Mouse (Mus musculus) heart, embryonic 12.5 days (tissue): ENCODE data around the gene Kdm4c. TPM values are rescaled to one million over a fixed set of nuclear protein-coding genes. Genes with fewer than 3 reads are reported as not detected.
"Not testable (repeated sequence)": the region's sequence is repeated elsewhere in the genome, so short reads cannot be mapped to it uniquely, and the experiment has no call there.

ENCODE experiments used
- ATAC-seq: fragments of 200-750 bp; cut with Nextera tagmentation; 2 replicates; pipeline ENCODE4 v1.8.0; 2017; ENCODE audit warnings: moderate TSS enrichment, moderate library complexity; ENCODE audit not compliant: insufficient number of reproducible peaks, low FRiP score
- H3K27ac ChIP-seq: fragments of 300-500 bp; sonication (generic); 2 replicates; pipeline ENCODE4 v1.5.1; 2016; ENCODE audit warnings: mild to moderate bottlenecking, moderate library complexity; ENCODE audit not compliant: poor library complexity, severe bottlenecking
- H3K27me3 ChIP-seq: fragments of 300-500 bp; sonication (generic); replicated peaks from 2 replicates; pipeline ENCODE4 v1.6.1; 2016; ENCODE audit warnings: mild to moderate bottlenecking, moderate library complexity
- H3K36me3 ChIP-seq: fragments of 300-500 bp; sonication (generic); 2 replicates; pipeline ENCODE4 v1.6.1; 2016; ENCODE audit warnings: mild to moderate bottlenecking, moderate library complexity
- H3K4me1 ChIP-seq: fragments of 300-500 bp; sonication (generic); replicated peaks from 2 replicates; pipeline ENCODE4 v1.6.1; 2016; ENCODE audit warnings: mild to moderate bottlenecking
- H3K4me2 ChIP-seq: fragments of 300-500 bp; sonication (generic); 2 replicates; pipeline ENCODE4 v1.6.1; 2016; ENCODE audit warnings: mild to moderate bottlenecking, moderate library complexity
- H3K4me3 ChIP-seq: fragments of 300-500 bp; sonication (generic); 2 replicates; pipeline ENCODE4 v1.5.1; 2016; ENCODE audit warnings: mild to moderate bottlenecking
- H3K9ac ChIP-seq: fragments of 300-500 bp; sonication (generic); 2 replicates; pipeline ENCODE4 v1.6.1; 2016; ENCODE audit warnings: mild to moderate bottlenecking, moderate library complexity
- H3K9me3 ChIP-seq: fragments of 300-500 bp; sonication (generic); replicated peaks from 2 replicates; pipeline ENCODE4 v1.6.1; 2016; ENCODE audit warnings: mild to moderate bottlenecking, moderate library complexity
- WGBS: fragments of 180-500 bp; shearing (Covaris S2); methylation state at CpG from one replicate; pipeline ENCODE4 v1.1.7; 2016; 5-methylcytosine and 5-hydroxymethylcytosine counted together
- polyA plus RNA-seq: library from polyadenylated mRNA; unstranded; fragments of >200 nt; fragmentation: Nextera tagmentation; extraction: Ambion mirVana; gene quantifications from 2 replicates; pipeline ENCODE4 v1.2.1, GENCODE M21; 2016

Kdm4c gene
- 13.5 and 13.8 TPM in 2 replicates for polyA plus RNA-seq

DNA sequence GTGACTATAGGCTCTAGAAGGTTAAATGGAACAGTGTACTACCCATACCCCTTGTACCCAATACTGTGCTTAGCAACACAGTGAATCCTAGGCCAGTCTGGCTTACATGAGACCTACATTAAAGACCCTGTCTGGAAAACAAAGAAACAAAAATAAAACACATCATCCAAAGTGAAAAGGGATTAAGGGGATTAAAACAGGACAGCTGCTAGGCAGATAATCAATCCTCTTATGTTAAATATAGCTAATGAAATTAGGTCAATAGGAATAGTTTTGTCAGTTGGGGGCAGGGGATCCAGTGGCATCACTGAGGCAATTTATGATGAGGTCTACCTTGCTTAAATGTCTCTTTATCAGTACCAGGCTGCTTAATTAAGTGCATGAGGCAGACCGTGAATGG is at the start of gene Kdm4c:
Kdm4c (plus strand) TSS at position 322 of the 400 bp plus-strand sequence.
- H3K4me3 ChIP-seq: no peak within 1 kb of the TSS
- H3K4me2 ChIP-seq: no peak within 1 kb of the TSS
- no peaks in the 10 kb centered on the region for H3K4me1 ChIP-seq
- no peak within 1 kb of the TSS for H3K27ac ChIP-seq
- H3K36me3 ChIP-seq: no peaks in the 10 kb centered on the region
- no peaks in the 10 kb centered on the region for H3K9me3 ChIP-seq
- no peaks in the 10 kb centered on the region for H3K27me3 ChIP-seq
- no peak within 1 kb of the TSS for H3K9ac ChIP-seq
- WGBS: 79% methylated on average over 1 of the region's 1 CpGs
- no peak for ATAC-seq

DNA sequence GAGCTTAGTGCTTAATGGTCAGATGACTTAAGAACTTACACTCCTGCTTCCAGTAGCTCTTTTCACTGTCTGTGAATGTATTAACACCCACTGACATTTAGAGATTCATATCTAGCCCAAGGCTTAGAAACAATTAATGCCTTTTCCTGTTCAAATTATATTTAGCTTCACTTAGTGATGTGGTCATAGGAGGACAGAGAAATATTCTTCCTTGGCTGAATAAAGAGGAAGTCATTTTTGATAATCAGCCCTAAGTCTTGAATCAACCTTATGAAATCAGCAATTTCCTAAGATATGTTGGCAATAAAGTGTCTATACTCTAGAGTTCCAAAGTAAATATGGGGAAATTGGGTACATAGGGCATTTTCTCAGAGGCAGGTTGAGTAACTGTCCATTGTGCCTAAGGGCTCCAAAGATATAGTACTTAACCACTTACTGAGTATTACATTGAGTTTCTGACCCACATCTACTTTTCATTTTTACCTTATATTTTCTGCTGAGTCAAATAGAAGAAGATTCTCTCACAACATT is 41.0 kb upstream of the Kdm4c start:
- no peak for ATAC-seq
- H3K27me3 ChIP-seq: no peaks in the 10 kb centered on the region
- no peaks in the 10 kb centered on the region for H3K36me3 ChIP-seq
- no peak overlapping the region for H3K9ac ChIP-seq
- H3K9me3 ChIP-seq: no peaks in the 10 kb centered on the region
- no peak overlapping the region for H3K27ac ChIP-seq
- H3K4me3 ChIP-seq: no peak overlapping the region
- H3K4me1 ChIP-seq: no peaks in the 10 kb centered on the region
- no peak overlapping the region for H3K4me2 ChIP-seq

DNA sequence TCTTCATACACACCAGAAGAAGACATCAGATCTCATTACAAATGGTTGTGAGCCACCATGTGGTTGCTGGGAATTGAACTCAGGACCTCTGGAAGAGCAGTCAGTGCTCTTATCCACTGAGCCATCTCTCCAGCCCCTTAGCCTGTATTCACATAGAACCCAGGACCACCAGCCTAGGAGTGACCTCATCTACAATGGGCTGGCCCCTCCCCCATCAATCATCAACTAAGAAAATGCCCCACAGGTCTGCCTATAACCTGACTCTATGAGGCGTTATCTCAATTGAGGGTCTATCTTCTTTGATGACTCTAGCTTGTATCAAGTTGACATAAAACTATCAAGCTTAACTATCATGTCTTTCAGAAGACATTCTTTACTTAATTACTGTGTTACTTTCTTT is 20.5 kb upstream of the Kdm4c start:
- ATAC-seq, H3K4me2 ChIP-seq, H3K27me3 ChIP-seq, H3K27ac ChIP-seq, H3K9ac ChIP-seq, H3K36me3 ChIP-seq, H3K4me3 ChIP-seq, H3K9me3 ChIP-seq, H3K4me1 ChIP-seq: not testable (repeated sequence)
- WGBS: 79% methylated on average over 1 of the region's 1 CpGs

DNA sequence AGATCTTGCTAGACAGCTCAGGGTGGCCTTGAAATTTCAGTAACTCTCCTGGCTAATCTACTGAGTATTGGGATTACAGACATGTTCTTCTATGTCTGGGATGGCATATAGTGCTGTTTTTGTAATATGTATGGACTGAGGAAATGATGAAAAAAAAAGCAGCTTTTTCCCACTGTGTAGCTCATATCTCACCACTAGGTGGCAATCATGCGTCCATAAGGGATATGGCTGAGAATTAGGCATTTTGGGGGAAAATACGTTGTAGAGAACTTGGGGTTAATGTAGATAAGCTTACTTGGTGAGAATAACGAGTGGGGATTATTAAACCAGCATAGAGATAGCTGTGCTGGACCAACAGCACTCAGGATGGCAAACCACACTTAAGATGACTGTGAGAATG is 19.9 kb upstream of the Kdm4c start:
- H3K4me2 ChIP-seq: no peak overlapping the region
- no peak overlapping the region for H3K27ac ChIP-seq
- H3K9me3 ChIP-seq: no peaks in the 10 kb centered on the region
- H3K9ac ChIP-seq: no peak overlapping the region
- H3K27me3 ChIP-seq: no peaks in the 10 kb centered on the region
- WGBS: 28% methylated on average over 3 of the region's 3 CpGs
- H3K4me1 ChIP-seq: no peaks in the 10 kb centered on the region
- no peaks in the 10 kb centered on the region for H3K36me3 ChIP-seq
- no peak for ATAC-seq
- no peak overlapping the region for H3K4me3 ChIP-seq

DNA sequence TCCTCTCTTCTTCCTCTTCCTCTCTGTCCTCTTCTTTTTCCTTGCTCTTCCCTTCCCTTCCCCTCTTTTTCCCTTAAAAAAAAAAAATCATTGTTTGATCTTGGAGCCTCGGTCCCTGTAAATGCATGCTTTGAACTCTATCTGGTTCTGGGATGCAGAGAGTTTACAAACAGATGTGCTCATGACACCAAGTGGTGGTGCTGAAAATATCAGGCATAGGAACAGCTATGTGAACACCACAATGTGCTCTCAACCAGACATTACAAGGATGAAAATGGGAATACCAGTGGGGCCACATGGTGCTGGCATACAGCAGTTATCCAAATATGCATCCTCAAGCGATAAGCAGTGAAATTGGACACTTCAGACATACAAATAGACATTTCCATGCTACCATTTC is 18.1 kb upstream of the Kdm4c start:
- Histone ChIP-seq H3K27ac (no peak overlapping the region), H3K4me2 (no peak overlapping the region), H3K4me1 (no peaks in the 10 kb centered on the region), H3K36me3 (no peaks in the 10 kb centered on the region), H3K4me3 (no peak overlapping the region), H3K27me3 (no peaks in the 10 kb centered on the region), H3K9me3 (no peaks in the 10 kb centered on the region), H3K9ac (no peak overlapping the region)
- 57% methylated on average over 2 of the region's 2 CpGs for WGBS
- no peak for ATAC-seq

DNA sequence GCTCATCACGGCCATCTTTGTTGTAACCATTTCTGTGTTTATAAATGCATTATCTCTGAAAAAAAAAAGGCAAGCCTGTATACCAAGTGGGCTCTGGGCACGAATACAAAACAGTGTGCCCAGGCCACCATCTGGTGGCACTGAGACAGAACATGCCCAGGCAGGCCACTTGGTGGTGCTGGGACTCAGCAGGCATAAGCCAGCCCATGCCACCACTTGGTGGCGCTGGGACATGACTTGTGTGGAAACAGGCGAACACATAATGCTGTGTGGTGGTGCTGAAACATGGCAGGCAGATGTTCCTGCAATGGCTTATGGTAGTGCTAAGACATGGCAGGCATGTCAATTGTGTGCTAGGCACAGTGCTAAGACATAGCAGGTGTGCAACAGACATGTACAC is 11.3 kb upstream of the Kdm4c start:
- H3K27ac ChIP-seq: no peak overlapping the region
- H3K27me3 ChIP-seq: no peaks in the 10 kb centered on the region
- no peaks in the 10 kb centered on the region for H3K4me1 ChIP-seq
- no peak overlapping the region for H3K4me2 ChIP-seq
- H3K9ac ChIP-seq: no peak overlapping the region
- H3K4me3 ChIP-seq: no peak overlapping the region
- no peaks in the 10 kb centered on the region for H3K36me3 ChIP-seq
- ATAC-seq: no peak
- H3K9me3 ChIP-seq: no peaks in the 10 kb centered on the region
- 73% methylated on average over 4 of the region's 4 CpGs for WGBS

DNA sequence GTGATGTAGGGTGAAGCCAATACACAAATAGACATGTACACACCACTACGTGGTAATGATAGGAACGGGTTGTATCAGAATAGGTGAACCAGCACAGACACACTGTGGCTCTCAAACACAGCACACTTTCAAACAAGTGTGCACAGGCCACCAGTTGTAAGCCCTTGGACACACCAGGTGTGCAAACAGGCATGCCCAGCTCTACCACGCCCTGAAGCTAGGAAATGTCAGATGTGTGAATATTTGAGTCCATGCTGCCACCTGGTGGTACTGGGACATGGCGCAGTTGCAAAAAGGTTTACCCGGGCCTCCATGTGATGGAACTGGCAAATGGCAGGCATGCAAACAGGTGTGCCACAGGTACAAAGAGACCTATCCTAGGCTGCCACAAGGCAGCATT is 10.9 kb upstream of the Kdm4c start:
- no peaks in the 10 kb centered on the region for H3K27me3 ChIP-seq
- no peak overlapping the region for H3K4me2 ChIP-seq
- H3K4me1 ChIP-seq: no peaks in the 10 kb centered on the region
- H3K9ac ChIP-seq: no peak overlapping the region
- H3K27ac ChIP-seq: no peak overlapping the region
- H3K9me3 ChIP-seq: no peaks in the 10 kb centered on the region
- no peaks in the 10 kb centered on the region for H3K36me3 ChIP-seq
- H3K4me3 ChIP-seq: no peak overlapping the region
- no peak for ATAC-seq
- 63% methylated on average over 5 of the region's 5 CpGs for WGBS

DNA sequence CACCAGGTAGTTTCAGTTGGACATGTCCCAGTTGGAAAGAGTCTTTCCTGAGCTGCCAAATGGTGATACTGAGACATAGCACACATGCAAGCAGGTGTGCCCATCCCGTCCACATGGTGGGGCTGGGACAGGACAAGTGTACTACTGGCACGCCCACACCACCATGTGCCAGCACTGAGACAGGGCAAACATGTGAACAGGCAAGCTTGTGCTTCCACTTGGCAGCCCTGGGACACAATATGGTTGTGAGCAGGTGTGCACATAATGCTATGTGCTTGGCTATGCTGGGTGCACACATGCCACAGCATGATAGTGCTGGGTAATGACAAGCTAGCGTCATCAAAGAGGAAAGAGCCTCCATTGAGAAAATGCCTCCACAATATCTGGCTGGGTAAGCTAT is 8.8 kb upstream of the Kdm4c start:
- Histone ChIP-seq H3K9me3 (no peaks in the 10 kb centered on the region), H3K27me3 (no peaks in the 10 kb centered on the region), H3K9ac (no peak overlapping the region), H3K27ac (no peak overlapping the region), H3K36me3 (no peaks in the 10 kb centered on the region), H3K4me3 (no peak overlapping the region), H3K4me2 (no peak overlapping the region), H3K4me1 (no peaks in the 10 kb centered on the region)
- WGBS: 84% methylated on average over 3 of the region's 3 CpGs
- no peak for ATAC-seq

DNA sequence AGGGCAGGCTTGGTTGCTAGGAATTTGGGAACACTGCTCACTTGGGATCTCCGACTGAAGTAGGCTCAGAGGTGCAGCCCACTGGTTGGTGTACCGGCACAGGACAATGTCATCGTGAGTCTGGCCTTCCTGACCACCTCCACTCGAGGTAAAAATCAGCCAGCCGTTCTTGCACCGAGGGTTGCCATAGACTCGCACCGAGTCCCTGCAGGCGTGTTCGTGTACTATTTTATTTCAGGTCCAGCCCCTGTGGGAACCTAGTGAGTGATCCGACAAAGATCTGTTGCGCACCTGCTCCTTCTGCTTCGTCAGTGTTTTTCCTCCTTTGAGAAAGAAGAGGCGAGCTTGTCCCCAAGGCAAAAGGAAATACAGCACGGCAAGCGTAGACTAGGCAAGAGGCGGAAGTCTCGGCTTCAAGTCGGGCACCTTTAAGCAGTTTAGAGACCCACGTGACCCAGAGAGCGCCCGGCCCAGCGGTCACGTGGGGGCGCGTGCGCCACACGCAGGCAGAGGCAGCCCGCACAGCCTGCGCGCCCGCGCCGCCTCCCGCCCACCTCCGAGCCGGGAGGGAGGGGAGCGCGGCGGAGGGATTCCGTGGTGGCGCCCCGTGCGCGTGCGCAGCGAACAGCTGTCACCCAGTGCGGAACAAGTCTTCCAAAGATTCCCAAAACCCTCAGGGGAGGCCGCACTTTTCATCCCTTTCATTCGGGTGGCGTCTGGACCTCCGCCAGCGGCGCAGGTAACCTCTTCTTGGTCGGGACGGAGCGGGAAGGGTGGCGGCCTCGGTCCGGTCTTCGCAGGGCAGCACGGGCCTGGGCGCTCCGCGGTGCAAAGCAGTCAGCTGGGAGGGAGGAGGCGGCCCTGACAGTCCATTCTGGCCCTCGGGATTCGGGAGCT is 9.3 kb downstream of the Kdm4c start:
- no peaks in the 10 kb centered on the region for H3K4me1 ChIP-seq
- H3K9me3 ChIP-seq: no peaks in the 10 kb centered on the region
- H3K4me3 ChIP-seq: peak overlapping the region; percentile 86
- peak overlapping the region; percentile 81 for H3K4me2 ChIP-seq
- ATAC-seq: peak; percentile 99
- WGBS: under 1% methylated on average over 67 of the region's 68 CpGs
- H3K27me3 ChIP-seq: no peaks in the 10 kb centered on the region
- no peaks in the 10 kb centered on the region for H3K36me3 ChIP-seq
- peak overlapping the region; percentile 81 for H3K27ac ChIP-seq
- peak overlapping the region; percentile 92 for H3K9ac ChIP-seq

DNA sequence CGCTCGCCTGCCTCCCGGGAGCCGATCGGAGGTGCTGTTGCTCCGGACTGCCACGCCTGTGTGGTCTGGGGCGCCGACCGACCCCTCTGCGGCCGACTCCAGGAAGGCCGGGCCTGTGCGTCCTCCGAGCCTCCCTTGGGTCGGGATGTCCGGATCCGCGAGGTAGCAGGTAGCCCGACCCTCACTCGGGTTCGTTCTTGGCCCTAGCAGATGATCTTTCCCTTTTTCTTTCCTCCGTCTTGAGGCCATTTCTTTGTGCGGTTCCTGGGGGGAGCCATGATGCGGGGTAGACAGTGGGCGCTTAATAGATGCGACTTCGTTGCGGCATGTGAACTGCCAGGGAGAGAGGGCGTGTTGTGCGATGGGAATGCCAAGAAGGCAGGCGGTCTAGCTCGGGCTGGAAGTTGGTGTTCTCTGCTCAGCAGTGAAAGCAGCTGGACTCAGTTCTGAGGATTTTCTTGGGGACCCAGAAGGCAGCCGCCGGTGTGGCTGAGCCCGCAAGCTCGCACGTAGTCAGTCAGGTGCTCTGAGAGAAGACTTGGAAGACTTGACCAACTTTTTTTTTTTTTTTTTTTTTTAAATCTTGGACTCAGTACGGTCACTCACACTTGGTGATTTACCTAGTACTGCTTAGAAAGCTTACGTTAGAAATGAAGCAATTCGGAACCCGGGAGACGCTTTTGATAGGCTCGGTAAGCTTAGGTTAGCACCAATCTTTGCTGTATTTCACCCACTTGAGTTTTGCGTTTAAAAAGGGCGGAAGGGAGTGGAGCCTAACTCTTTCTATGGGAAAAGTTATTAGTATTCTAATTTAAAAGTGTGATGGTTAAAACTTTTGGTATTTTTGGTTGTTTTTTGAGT is 10.2 kb downstream of the Kdm4c start:
- Histone ChIP-seq H3K27me3 (no peaks in the 10 kb centered on the region), H3K4me1 (no peaks in the 10 kb centered on the region), H3K9ac (peak overlapping the region; percentile 92), H3K9me3 (no peaks in the 10 kb centered on the region), H3K4me2 (peak overlapping the region; percentile 81), H3K36me3 (no peaks in the 10 kb centered on the region), H3K27ac (peak overlapping the region; percentile 81), H3K4me3 (peak overlapping the region; percentile 86)
- peak; percentile 71 for ATAC-seq
- 1% methylated on average over 46 of the region's 46 CpGs for WGBS

DNA sequence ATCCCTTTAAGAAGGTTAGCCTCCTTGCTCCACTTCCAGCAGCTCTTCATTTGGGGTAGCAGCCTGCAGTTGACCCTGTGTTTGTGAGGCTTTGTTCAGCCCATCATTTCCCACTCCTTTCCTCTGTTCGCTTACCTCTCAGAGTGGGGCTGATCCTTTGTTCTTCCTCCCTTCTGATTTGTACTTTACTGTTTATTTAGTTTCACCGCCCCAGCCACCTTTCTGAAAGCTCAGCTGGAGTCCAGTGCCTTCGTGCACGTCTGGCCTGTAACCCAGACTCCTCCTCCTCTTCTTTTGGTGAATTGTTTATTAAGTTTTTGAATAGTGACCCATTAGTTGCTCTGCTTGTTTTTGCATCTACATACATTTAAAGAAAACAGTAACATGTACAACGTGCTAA is 15.6 kb downstream of the Kdm4c start:
- Histone ChIP-seq H3K4me3 (no peak overlapping the region), H3K4me1 (peaks cover 8% of the 10 kb centered on the region), H3K4me2 (no peak overlapping the region), H3K27me3 (no peaks in the 10 kb centered on the region), H3K9ac (no peak overlapping the region), H3K36me3 (no peaks in the 10 kb centered on the region), H3K27ac (no peak overlapping the region), H3K9me3 (no peaks in the 10 kb centered on the region)
- WGBS: 72% methylated on average over 5 of the region's 5 CpGs
- ATAC-seq: no peak
